ENCODE assay signal across 10 mouse cellular contexts in genomic region chr3:108165532-108166315, GRCm38 (mm10). TPM values are rescaled to one million over a fixed set of nuclear protein-coding genes. Genes with fewer than 3 reads are reported as not detected.
DNase-seq lines count a peak whose midpoint lies in the region; ATAC-seq and TF ChIP-seq lines count a peak whose summit lies in the region.
"Had no signal": no experiment of that assay in that cellular context is flagged by ENCODE, and none has a peak within 500 bp of the region (broad histone marks: within the 10 kb centered on the region; RNA-seq: fewer than 3 reads in every experiment).

No protein-coding gene starts in this region.

- intact Hi-C loops in gastrocnemius, postnatal 36 days (cut with DNase I), result loop anchor here (10.0 kb wide), 1 partner anchor 219 kb away; the partner anchor contains the start of gene Psrc1

- peak overlapping the region; percentile 26; the same call in 1 of the 2 replicates for H3K27ac ChIP-seq in hindbrain, postnatal 0 days
- H3K27ac ChIP-seq in stomach, embryonic 16.5 days (ENCODE audit: low read length), result no peak overlapping the region; the same call in 1 of the 2 replicates
- H3K27ac ChIP-seq: liver, embryonic 14.5 days had no signal

- H3K36me3 ChIP-seq in hindbrain, postnatal 0 days (ENCODE audit: insufficient read depth, low read length), result no peaks in the 10 kb centered on the region
- H3K36me3 ChIP-seq in stomach, embryonic 16.5 days (ENCODE audit: control insufficient read depth, insufficient read depth, low read length), result no peaks in the 10 kb centered on the region

- H3K4me2 ChIP-seq in hindbrain, postnatal 0 days (ENCODE audit: low read depth, low read length), result 0 out of 2 replicates have a peak overlapping the region, but pooled peaks have one; percentile 48
- H3K4me2 ChIP-seq in stomach, embryonic 16.5 days (ENCODE audit: low read depth, low read length), result no peak overlapping the region

- no peaks in the 10 kb centered on the region for H3K9me3 ChIP-seq in hindbrain, postnatal 0 days (ENCODE audit: low read length)
- H3K9me3 ChIP-seq in stomach, embryonic 16.5 days (replicated peaks; ENCODE audit: control insufficient read depth, low read length), result no peaks in the 10 kb centered on the region

- peak; percentile 31; the same call in 1 of the 2 replicates for ATAC-seq in hindbrain, postnatal 0 days
- ATAC-seq in stomach, embryonic 16.5 days (ENCODE audit: insufficient read depth, low FRiP score), result peak; percentile 15; the same call in 1 of the 2 replicates

- 28% methylated on average over 10 of the region's 10 CpGs for WGBS in hindbrain, postnatal 0 days
- WGBS in stomach, embryonic 16.5 days, result 47% methylated on average over 10 of the region's 10 CpGs

- peak; percentile 39 for DNase-seq in gastrocnemius, adult 18-20 months (ENCODE audit: low spot score)
- no peak for DNase-seq in gastrocnemius, postnatal 36 days
- DNase-seq in right cerebral cortex, postnatal 10 days (ENCODE audit: low spot score in 2 of 2), result peak; percentile 36 to 46
- no peak for DNase-seq in right cerebral cortex, postnatal 25 days
- peak; percentile 18 for DNase-seq in hindbrain, postnatal 0 days (ENCODE audit: low spot score)
- no peak for DNase-seq in cerebellum, adult 9-11 months
- no peak for DNase-seq in adrenal gland, adult 18-20 months (ENCODE audit: low spot score in 2 of 2)

- TF ChIP-seq CTCF in hindbrain, postnatal 0 days (IDR thresholded peaks at IDR 0.05; ENCODE audit: low read depth), result no peak

- no peak overlapping the region for H3K9ac ChIP-seq in hindbrain, postnatal 0 days (replicated peaks; ENCODE audit: low read length)
- H3K9ac ChIP-seq in stomach, embryonic 16.5 days (ENCODE audit: low read length), result peak overlapping the region; percentile 44; the same call in 1 of the 2 replicates
- H3K9ac ChIP-seq: liver, embryonic 14.5 days had no signal

- peaks cover 12% of the 10 kb centered on the region; the same call in 1 of the 2 replicates for H3K4me1 ChIP-seq in hindbrain, postnatal 0 days (ENCODE audit: insufficient read depth, low read length)
- H3K4me1 ChIP-seq in stomach, embryonic 16.5 days (ENCODE audit: control insufficient read depth, insufficient read depth, low read length), result peaks cover 16% of the 10 kb centered on the region

- no peaks in the 10 kb centered on the region for H3K27me3 ChIP-seq in hindbrain, postnatal 0 days (ENCODE audit: insufficient read depth, low read length)
- H3K27me3 ChIP-seq in stomach, embryonic 16.5 days (ENCODE audit: control insufficient read depth, insufficient read depth, low read length), result no peaks in the 10 kb centered on the region

- no peak overlapping the region for H3K4me3 ChIP-seq in hindbrain, postnatal 0 days (ENCODE audit: low read length)
- no peak overlapping the region for H3K4me3 ChIP-seq in stomach, embryonic 16.5 days (replicated peaks; ENCODE audit: low read length)

RNA-seq across cellular contexts. Expression of gene Gpr61, which starts 11.0 kb away (rescaled TPM):
- not detected for total RNA-seq in gastrocnemius, adult 18-20 months (2021)
- not detected for total RNA-seq in gastrocnemius, postnatal 36 days (2021)
- 12.2 and 12.4 TPM in 2 replicates for total RNA-seq in hindbrain, postnatal 0 days (2014; rRNA removed)
- 6.1 and 6.8 TPM in 2 replicates for polyA plus RNA-seq in hindbrain, postnatal 0 days (2015; fragmentation: Nextera tagmentation; extraction: Ambion mirVana)
- polyA plus RNA-seq in stomach, embryonic 16.5 days (2015; fragmentation: Nextera tagmentation; extraction: Ambion mirVana), result 0.15 and 0.20 TPM in 2 replicates
- under 1 TPM; 0.19 to 0.23 TPM for total RNA-seq in adrenal gland, adult 18-20 months (2021)
- polyA plus RNA-seq: spleen, adult 2 months had no signal

RNA-seq across cellular contexts. Expression of gene Gnai3, which starts 19.8 kb away (rescaled TPM):
- 10 to 100 TPM; 10.2 to 14.7 TPM for total RNA-seq in gastrocnemius, adult 18-20 months (2021)
- total RNA-seq in gastrocnemius, postnatal 36 days (2021), result 10 to 100 TPM in 1 of 2 experiments, 1 to 10 TPM in 1; 9.7 to 11.3 TPM
- total RNA-seq in hindbrain, postnatal 0 days (2014; rRNA removed), result 61.0 and 66.6 TPM in 2 replicates
- 97.9 and 100 TPM in 2 replicates for polyA plus RNA-seq in hindbrain, postnatal 0 days (2015; fragmentation: Nextera tagmentation; extraction: Ambion mirVana)
- polyA plus RNA-seq in stomach, embryonic 16.5 days (2015; fragmentation: Nextera tagmentation; extraction: Ambion mirVana), result 177 and 182 TPM in 2 replicates
- 100 to 1,000 TPM; 160 to 166 TPM for total RNA-seq in adrenal gland, adult 18-20 months (2021)

RNA-seq across cellular contexts. Expression of gene Amigo1, which starts 20.4 kb away (rescaled TPM):
- 10 to 100 TPM; 23.9 to 26.3 TPM for total RNA-seq in gastrocnemius, adult 18-20 months (2021)
- total RNA-seq in gastrocnemius, postnatal 36 days (2021), result 10 to 100 TPM; 23.3 to 27.5 TPM
- total RNA-seq in hindbrain, postnatal 0 days (2014; rRNA removed), result 36.6 and 37.3 TPM in 2 replicates
- polyA plus RNA-seq in hindbrain, postnatal 0 days (2015; fragmentation: Nextera tagmentation; extraction: Ambion mirVana), result 10.7 and 11.3 TPM in 2 replicates
- polyA plus RNA-seq in stomach, embryonic 16.5 days (2015; fragmentation: Nextera tagmentation; extraction: Ambion mirVana), result 2.4 and 3.1 TPM in 2 replicates
- 10 to 100 TPM; 23.1 to 23.5 TPM for total RNA-seq in adrenal gland, adult 18-20 months (2021)

RNA-seq across cellular contexts. Expression of gene Cyb561d1, which starts 35.3 kb away (rescaled TPM):
- total RNA-seq in gastrocnemius, adult 18-20 months (2021), result 1 to 10 TPM; 3.0 to 3.2 TPM
- 1 to 10 TPM; 2.5 to 3.1 TPM for total RNA-seq in gastrocnemius, postnatal 36 days (2021)
- total RNA-seq in hindbrain, postnatal 0 days (2014; rRNA removed), result 3.8 and 4.2 TPM in 2 replicates
- 3.1 and 3.3 TPM in 2 replicates for polyA plus RNA-seq in hindbrain, postnatal 0 days (2015; fragmentation: Nextera tagmentation; extraction: Ambion mirVana)
- polyA plus RNA-seq in stomach, embryonic 16.5 days (2015; fragmentation: Nextera tagmentation; extraction: Ambion mirVana), result 4.3 and 4.4 TPM in 2 replicates
- 1 to 10 TPM; 7.3 to 8.6 TPM for total RNA-seq in adrenal gland, adult 18-20 months (2021)

RNA-seq across cellular contexts. Expression of gene Atxn7l2, which starts 45.0 kb away (rescaled TPM):
- total RNA-seq in gastrocnemius, adult 18-20 months (2021), result 1 to 10 TPM; 5.9 to 6.2 TPM
- 1 to 10 TPM; 5.7 to 6.1 TPM for total RNA-seq in gastrocnemius, postnatal 36 days (2021)
- total RNA-seq in hindbrain, postnatal 0 days (2014; rRNA removed), result 18.4 and 20.8 TPM in 2 replicates
- polyA plus RNA-seq in hindbrain, postnatal 0 days (2015; fragmentation: Nextera tagmentation; extraction: Ambion mirVana), result 15.1 and 15.4 TPM in 2 replicates
- 11.5 and 12.5 TPM in 2 replicates for polyA plus RNA-seq in stomach, embryonic 16.5 days (2015; fragmentation: Nextera tagmentation; extraction: Ambion mirVana)
- 1 to 10 TPM; 8.2 to 8.5 TPM for total RNA-seq in adrenal gland, adult 18-20 months (2021)

Comparison
In these comparisons a context has a peak if more than half of its experiments do, and no peak if none do; other contexts are left out.
1. DNase-seq: peak in gastrocnemius, adult 18-20 months (single experiment), right cerebral cortex, postnatal 10 days (2 of 2) and hindbrain, postnatal 0 days (single experiment); none in gastrocnemius, postnatal 36 days (0 of 2), right cerebral cortex, postnatal 25 days (single experiment), cerebellum, adult 9-11 months (single experiment) and adrenal gland, adult 18-20 months (0 of 2).
2. RNA of gene Gpr61, which starts 11.0 kb away (total RNA-seq): 12.2 to 12.4 TPM in hindbrain, postnatal 0 days; 0.19 to 0.23 TPM in adrenal gland, adult 18-20 months, not detected in gastrocnemius, adult 18-20 months and not detected in gastrocnemius, postnatal 36 days; every median in the first group is over 10 times any median in the second.